Mouse (Mus musculus): Measurements from ENCODE around the gene Glrp1.

The Glrp1 gene

DNA sequence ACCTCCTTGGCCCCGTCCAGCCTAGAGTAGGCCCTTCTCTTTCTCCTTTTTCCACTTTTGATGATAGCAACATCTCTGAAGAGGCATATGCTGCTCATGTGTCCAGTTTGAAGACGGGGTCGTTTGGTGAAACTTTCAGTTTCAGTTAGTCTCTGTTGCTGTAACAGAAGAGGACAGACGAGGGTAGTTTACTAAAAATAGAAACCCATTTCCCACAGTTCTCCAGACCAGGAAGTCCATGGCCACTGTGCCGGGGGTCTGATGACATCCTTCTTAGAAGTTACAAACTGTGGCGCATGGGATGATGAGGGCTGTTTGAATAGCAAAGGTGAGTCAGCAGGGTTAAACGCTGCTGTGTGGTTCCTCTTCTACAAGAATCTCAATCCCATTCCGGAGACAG lies at the start of gene Glrp1:
TSS of gene Glrp1 (minus strand) at position 278 of the 400 bp plus-strand sequence.
- no peak for DNase-seq (ENCODE audit: low spot score in 2 of 2)

DNA sequence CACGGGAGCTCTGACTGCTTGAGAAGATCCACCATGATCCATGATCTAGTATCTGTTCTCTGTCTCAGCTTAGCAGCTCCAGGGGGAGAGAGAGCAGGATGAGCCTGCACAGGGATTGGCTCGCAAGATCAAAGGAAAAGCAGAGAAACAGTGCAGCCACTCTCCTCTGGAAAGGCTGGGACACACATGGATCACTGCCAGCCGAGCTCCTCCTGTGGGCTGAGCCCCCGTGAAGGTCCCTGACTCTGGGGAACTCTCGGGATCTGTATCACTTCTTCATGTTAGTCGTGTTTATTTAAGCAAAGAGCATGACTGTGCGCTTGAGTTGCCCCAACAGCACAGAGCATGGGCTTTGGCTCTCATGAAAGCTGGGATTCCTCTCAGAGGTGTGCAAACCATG lies 49.4 kb upstream of the Glrp1 start:
- no peak for DNase-seq (ENCODE audit: low spot score in 2 of 2)

DNA sequence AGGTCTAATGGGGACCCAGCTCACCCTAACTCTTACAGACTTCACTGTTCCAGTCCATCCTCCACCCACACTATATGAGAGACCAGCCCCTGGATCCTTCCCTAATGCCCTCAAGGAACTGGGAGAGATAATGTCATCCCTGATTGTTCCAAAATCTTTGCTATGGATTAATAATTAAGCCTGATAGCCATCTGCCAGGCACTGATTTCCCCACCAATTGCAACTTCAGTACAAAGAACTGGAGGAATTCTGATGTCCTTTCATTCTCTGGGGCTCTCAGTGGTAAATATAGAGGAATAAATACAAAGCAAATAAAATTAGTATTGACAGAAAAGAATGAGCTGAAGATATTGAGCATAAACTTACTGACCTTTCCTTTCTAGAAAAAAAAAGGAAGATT lies 48.9 kb upstream of the Glrp1 start:
- no peak for DNase-seq (ENCODE audit: low spot score in 2 of 2)

DNA sequence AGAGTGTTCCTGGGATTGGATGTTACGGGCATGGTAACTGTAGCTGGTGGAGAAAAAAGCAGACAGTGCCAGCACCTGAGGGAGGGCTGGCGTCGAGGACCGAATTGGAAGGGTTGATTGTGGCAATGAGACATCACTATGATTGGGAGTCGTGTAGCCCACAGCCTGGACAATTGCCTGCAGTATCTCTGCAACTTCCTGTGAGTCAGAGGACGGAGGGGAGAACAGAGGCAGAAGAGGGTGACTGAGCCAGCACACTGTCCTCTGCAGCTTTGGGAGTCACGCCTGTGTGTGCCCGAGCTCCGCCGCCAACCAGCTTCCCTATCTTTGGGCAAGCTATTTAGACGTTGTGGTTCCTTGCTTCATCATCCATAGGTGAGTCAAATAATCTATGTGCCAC lies 46.5 kb upstream of the Glrp1 start:
- no peak for DNase-seq (ENCODE audit: low spot score in 2 of 2)

DNA sequence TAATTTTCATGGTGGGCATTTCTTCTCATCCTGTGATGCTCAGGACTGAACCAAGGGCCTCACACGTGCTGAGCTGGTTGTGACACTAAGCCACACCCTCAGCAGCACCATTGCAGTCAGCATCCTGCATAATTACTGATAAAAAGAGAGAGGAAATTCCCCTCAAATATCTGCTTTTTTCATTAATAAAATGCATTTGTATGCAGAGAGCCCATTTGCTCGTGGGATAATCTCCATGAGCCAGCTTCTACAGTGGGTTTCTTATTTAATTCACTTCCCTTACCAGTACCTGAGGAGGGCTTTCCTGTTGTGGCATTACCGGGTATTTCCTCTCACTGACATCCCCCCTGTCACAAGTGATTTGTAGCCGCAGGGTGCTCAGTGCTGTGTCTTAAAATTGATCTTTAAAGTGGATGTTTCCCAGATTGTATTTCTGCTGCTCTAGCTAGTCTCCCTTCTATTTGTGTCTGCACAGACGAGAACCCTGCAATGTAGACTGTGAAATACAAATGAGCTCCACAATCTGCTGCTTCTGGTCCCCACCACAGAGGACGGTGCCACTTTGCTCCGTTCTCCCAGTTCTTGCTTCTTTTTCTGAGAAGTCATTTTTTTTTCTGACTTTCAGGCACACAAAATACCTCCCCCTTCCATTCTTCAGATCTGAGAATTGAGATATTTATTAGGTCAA lies 43.8 kb upstream of the Glrp1 start:
- no peak for DNase-seq (ENCODE audit: low spot score in 2 of 2)

DNA sequence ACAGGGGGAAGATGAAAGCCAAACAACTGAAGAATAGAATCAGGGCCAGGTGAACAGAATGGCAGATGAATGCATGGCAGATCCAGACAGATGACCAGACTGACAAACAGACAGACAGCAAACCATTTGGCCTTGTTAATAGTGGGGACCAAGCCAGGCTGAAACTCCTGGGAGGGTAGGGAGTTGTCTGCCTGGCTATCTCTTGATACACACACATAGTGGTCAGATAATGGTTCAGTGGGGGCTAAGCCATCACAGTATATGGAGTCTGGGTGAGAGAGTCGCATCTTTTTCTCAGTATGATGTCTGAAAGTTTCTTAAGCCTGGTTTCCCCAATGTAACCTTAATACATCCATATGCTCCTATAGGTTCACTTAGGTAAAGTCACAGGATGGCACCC lies 39.4 kb upstream of the Glrp1 start:
- no peak for DNase-seq (ENCODE audit: low spot score in 2 of 2)

DNA sequence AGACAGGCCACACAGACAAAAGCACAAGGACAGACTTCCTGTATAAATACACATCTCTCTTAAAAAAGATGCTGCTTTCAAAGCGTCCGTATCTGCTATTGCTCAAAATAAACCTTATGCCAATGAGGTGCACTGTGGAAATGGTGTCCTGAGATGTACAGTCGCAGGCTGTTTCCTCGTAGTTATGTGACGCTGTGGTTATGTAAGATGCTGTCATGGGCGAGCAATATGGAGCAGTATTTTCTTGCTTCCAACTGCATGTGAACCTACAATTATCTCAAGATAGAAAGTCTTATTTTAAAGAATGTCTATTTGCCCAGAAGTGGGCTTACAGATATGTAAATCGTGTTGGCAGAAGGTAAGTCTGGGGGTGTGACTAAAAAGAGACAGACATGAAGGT lies 37.3 kb upstream of the Glrp1 start:
- DNase-seq (ENCODE audit: low spot score in 2 of 2): no peak

DNA sequence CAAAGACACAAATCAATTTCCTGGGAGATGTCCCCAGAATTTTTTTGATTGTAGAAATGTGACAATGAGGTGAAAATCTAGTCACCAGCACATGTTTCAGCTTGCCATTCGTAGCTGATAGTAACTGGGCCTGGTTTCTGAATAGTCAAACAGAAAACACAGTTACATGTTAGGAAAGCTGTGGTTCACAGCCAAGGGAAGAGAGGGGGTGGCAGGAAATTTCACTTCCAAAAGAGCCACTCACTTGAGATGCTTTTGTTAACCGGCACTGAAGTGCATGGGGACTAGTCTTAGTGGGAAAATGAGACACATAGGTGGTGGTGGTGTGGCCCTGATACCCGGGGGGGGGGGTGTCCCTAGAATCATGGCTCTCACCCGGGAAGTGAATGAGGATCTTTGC lies 33.7 kb upstream of the Glrp1 start:
- no peak for DNase-seq (ENCODE audit: low spot score in 2 of 2)

DNA sequence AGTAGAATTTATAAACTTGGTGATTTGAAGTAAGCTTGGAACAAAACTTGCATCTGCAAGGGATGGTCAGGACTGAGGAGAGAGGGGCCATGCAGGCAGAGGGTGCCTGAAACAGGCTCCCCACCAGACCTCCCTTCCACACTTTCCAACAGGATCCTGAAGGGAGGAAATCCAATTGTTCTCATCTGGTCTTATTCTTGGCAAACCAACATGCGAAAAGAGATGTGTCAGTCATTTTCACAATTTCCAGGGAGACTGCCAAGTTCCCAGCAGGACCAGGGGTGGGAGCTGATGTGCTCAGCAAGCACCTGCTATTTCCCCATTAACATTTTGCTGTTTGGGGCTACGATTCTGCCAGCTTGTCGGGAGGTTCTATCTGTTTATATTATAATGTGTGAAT lies 30.0 kb upstream of the Glrp1 start:
- no peak for DNase-seq (ENCODE audit: low spot score in 2 of 2)

DNA sequence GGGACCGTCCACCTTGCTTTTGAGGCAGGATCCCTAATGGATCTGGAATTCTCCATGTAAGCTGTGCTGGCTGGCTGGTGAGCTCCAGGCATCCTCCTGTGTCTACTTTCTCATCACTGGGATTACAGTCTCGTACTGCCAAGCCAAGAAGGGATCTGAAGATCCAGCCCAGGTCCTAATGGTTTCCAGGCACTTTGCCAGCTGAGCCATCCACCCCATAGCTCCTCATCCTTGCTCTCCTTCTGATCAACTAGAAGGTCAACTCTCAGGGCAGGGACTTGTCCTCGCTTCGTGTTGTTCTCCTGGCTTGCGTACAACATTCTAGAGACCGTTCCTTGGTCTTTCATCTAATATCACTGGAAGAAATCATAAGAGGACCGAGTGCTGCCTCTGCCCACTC lies 29.4 kb upstream of the Glrp1 start:
- no peak for DNase-seq (ENCODE audit: low spot score in 2 of 2)

DNA sequence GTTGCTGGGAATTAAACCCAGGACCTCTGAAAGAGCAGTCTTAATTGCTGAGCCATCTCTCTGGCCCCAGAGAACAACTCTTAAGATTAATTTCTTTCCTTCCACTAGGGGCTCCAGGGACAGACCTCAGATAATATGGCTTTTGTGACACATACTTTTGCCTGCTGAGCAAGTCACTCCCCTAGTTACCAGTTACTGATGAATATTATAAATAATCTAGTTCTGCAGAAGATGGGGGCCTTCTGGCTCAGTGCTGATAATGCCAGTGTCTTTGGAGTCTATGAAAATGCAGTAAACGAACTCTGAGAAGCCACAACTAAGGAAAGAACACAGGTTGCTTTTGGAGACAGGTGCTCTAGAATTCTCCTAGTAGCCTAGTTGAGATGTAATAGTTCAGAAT lies 26.4 kb upstream of the Glrp1 start:
- DNase-seq (ENCODE audit: low spot score in 2 of 2): no peak

DNA sequence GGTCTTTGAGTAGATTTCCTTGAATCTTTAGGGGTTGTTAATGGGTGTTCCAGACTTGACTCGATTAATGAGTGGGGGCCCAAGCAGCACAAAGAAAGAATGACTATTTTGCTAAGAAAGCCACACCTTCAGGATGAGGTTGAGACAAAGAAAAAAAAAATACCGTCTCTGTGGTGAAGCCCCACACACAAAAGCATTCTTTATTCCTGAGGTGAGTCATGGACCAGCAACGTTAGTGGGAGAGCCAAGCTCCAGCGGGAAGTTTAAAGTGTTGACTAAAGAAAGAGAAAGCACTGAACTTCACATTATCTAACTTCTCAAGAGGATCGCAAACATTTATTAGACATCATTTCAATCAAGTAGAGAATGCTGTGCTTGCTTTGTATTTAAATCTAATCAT lies 24.2 kb upstream of the Glrp1 start:
- DNase-seq (ENCODE audit: low spot score in 2 of 2): no peak

DNA sequence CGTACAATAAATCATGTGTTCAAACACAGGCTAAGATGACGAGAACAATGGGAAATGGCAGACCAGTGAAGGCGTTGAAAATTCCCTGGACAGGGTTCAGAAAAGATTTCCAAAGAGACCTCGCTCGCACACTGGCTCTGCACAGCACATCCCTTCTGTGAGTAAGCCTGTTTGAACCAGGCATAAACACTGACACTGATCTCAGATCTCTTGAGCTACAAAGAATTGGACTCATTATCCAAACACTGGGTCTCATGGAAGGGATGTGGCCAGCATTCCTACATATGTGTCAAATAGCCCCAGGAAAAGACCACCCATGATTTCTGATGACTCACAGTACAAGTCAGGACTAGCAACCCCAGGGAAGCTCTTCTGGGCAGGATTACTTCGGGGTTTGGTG lies 16.3 kb upstream of the Glrp1 start:
- no peak for DNase-seq (ENCODE audit: low spot score in 2 of 2)

DNA sequence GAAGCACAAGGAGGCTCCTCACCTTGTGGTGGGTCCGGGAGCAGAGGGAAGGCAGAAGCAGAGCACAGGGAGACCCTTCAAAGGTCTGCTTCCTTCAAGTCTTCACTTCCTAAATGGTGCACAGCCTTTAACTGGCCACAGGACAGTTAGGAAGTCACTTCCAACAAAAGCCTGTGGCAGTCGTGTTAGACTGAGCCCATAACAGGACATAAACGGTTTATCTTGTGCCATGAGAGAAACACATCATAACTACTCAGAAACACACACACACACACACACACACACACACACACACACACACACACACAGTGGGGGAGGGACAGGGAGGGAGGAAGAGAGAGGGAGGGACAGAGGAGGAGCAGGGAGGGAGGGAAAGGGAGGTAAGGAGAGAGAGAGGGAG lies 15.8 kb upstream of the Glrp1 start:
- no peak for DNase-seq (ENCODE audit: low spot score in 2 of 2)

DNA sequence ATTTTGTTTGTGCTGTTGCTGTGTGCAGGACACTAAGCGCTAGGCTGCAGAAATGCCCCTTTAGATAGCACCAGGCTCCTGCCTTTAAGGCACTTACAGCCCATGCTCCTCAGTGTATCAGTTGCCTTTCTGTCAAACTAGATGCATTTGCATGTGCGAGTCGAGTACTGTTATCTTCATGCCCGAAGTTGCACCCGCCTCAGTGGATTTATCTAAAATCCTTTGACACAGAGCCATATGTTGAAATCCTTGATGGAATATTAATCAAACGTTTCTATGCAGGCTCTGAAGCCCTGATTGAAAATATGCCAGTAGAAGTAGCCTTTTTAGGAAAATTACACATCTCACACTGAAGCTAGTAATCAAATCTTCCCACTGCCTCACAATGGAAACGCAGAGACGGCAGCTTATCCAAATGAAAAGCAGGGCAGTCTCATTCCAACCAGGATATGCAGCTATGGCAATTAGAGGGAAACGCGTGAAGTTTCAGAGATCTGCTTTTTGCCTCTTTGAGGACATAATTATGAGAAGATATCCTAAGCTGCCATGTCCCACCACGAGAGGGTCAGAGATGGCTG lies 11.4 kb upstream of the Glrp1 start:
- DNase-seq (ENCODE audit: low spot score in 2 of 2): no peak

DNA sequence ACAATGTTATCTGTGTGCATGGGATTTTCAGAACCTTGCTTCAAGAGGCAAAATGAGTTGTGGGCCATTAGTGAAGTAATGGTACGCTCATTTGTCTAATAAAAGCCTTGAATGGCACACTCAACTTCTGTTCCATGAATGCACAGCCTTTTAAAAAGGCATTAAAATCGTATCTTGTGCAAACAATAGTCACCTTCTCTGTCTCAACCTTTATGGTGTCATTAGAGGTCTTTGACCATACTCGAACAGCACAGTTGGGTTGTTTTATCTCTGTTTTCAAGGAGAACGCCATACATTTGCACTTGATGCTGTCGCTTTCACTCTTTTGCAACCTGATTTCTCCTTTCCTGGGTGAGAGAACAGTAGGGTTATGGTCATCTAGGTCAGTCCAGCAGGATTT lies 3.7 kb upstream of the Glrp1 start:
- no peak for DNase-seq (ENCODE audit: low spot score in 2 of 2)

DNA sequence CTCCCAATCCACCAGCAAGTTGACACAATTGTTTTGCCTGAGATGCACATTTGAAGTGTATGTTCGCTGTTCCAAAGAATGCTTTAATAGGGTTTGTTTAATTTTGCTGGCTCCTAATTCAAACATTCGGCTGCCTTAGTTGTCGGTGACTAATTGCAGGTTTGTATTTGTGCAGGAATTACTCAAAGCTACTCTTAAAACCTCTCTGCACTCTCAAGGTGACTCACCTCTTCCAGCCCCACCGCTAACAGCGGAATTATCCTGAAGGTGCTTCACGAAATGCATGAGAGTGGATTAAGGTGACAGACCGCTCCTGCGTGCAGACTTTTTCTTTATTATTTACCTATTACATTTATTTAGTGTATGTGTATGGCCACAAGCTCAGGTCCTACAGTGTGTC lies 2.0 kb downstream of the Glrp1 start:
- no peak for DNase-seq (ENCODE audit: low spot score in 2 of 2)

DNA sequence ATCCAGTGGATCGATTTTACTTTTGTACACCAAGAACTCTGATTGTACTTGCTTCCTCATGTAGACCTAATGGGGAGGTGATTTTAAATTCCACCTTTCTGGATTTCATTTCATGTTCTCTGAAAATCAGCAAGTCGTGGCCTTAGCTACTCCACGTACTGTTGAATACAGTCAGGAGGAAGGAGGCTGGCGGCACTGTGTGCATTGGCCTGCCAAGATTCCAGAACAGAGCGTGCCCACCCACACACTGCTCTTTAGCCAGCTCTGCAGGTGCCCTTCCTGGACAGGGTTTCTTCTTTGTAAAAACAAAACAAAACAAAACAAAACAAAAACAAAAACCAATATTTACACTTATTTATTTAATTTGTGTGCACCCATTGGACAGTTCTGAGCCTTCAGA lies 2.7 kb downstream of the Glrp1 start:
- DNase-seq (ENCODE audit: low spot score in 2 of 2): no peak

DNA sequence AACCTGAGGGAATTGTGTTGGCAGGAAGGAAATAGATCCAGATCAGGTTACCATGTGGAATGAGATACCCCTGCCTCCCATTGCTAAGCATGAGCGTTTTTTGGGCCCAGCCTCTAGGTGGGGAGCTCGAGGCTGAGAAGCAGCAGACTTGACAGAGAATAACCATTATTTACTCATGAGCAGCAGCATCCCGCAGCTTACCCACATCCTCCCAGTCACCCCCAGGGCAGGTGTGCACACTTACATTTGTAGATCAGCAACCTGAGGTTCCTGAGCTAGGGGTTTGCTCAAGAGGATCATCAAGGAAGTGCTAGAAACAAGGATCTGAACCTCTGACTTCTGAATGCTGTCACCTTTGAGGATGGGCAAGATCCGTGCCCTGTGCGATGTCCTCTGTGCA lies 3.5 kb downstream of the Glrp1 start:
- DNase-seq (ENCODE audit: low spot score in 2 of 2): no peak

DNA sequence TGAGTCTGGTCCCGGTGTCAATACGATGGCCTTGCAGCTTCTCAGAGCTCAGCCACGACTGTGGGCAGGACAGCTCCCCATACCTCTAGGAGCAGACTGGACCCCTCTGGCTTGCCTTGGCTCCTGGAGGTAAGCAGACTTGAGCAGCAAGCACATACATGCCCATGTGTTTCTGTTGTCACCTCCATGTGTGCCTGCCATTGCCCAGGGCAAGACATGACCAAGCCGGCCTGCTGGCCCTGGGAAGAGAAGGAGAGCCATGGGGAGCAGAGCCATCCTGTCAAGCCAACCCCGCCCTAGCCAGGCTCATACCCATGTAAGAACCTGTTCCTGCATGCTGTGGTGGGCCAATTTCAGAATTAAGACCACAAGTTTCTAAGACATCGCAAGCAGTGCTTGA lies 4.2 kb downstream of the Glrp1 start:
- DNase-seq (ENCODE audit: low spot score in 2 of 2): no peak

DNA sequence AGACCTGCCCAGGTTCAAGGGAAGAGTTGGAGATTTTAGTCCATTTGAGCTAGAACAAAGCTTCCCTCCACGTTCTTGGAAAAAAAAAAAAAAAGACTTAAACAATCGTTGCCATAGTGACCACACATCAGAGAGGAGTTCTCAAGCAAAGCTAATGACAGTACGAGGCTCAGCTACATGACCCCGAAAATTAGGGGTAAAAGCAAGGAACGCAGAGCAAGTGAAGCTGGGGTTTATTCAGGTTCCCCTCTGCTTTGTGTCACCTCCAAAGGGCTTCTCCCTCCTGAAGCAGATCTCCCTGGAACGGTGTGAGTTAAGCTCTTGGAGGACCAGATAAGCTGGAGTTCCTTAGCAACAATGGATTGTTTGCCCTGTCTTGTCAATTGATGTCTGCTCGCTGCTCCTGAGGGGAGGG lies 5.3 kb downstream of the Glrp1 start:
- no peak for DNase-seq (ENCODE audit: low spot score in 2 of 2)

DNA sequence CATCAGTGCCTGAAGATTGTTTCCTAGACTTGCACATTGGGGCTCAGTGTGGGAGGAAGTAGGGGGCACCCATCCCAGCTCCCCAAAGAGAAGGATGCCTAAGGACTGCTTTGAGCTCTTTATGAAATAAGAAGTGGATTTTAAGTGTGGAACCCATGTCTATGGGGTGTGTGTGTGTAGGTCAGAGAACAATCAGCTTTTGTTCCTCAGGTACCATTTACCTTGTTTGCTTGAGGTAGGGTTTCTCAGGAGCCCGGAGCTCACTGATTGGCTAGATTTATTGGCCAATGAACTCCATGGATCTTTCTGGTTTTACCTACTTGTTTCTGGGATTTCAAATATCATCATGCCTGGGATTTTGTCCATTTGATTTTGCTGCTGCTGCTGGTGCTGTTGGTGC lies 7.0 kb downstream of the Glrp1 start:
- no peak for DNase-seq (ENCODE audit: low spot score in 2 of 2)

DNA sequence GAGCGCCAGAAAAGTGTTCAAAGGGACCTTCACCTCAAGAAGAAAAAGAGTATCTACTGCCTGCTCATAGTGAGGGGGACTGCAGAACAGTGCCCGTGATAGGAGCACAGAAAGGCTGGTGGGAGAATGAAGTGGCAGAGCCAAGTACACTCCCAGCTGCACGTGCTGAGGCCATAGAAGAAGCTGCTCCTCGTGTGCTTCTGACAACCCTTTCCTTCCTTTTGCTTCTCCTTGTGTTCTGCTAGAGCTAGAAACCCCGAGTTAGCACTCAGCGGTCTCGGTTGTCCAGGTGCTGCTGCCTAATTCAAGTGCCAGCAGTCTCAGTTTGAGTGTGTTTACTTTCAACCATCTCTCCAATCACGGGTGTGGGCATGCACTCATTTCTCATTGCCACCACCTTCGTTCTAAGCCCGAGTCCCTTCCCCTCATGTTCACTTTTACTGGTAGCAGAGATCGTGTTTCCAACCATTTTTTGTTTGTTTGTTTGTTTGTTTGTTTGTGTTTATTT lies 10.6 kb downstream of the Glrp1 start:
- DNase-seq (ENCODE audit: low spot score in 2 of 2): no peak

DNA sequence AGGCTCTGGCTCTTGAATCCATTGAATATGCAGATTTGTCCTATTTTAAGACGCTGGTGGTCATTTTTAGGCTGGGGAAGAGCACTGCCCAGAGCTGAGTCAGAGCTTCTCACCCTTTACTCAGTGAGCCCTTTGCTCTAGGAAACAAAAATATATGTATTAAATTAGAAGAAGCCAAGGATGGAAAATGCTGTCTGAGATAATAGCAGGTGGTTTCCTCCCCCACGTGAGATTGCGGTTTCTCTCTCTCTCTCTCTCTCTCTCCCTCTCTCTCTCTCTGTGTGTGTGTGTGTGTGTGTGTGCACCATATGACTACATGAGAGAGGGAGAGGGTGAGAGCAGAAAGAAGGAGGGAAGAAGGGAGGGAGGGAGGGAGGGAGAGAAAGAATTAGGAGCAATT lies 12.5 kb downstream of the Glrp1 start:
- DNase-seq (ENCODE audit: low spot score in 2 of 2): no peak
